Mouse (Mus musculus): ENCODE data around the gene Mprip. TPM values are rescaled to one million over a fixed set of nuclear protein-coding genes. Genes with fewer than 3 reads are reported as not detected.
"Not testable (repeated sequence)": the region's sequence is repeated elsewhere in the genome, so short reads cannot be mapped to it uniquely, and the experiment has no call there.

Mprip gene
- 14.4 and 17.3 TPM in 2 replicates for polyA plus RNA-seq (2015; fragmentation: Nextera tagmentation; extraction: Ambion mirVana)

DNA sequence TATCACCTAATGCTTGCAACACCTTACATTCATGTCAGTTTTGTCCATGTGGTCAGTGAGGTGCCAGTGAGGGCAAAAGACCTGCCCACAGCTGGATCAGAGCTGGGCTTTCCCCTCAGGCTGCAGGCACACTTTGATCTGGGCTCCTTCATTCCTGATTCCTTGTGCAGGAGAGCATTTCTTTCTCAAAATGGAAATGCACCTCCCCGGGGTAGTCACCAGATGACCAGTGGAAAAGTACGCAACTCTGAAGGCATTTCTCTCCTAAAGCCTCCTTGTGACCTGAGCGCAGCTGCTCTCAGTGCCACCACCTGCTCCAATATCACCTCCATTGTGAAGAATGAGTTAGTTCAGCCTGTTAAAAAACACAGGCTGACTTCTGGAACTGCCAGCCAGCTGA lies at the start of gene Mprip:
Mprip (plus strand) TSS at position 301 of the 400 bp plus-strand sequence.
- Histone ChIP-seq H3K27ac (replicated peaks) (peak within 1 kb of the TSS; percentile 92), H3K4me1 (replicated peaks) (peaks cover 51% of the 10 kb centered on the region), H3K4me2 (peak within 1 kb of the TSS; percentile 91), H3K27me3 (peaks cover 20% of the 10 kb centered on the region), H3K9me3 (replicated peaks) (no peaks in the 10 kb centered on the region), H3K4me3 (replicated peaks) (peak within 1 kb of the TSS; percentile 74), H3K9ac (peak within 1 kb of the TSS; percentile 76), H3K36me3 (replicated peaks) (no peaks in the 10 kb centered on the region)
- 82% methylated on average over 3 of the region's 3 CpGs for WGBS (ENCODE audit: insufficient replicate concordance)
- ATAC-seq (ENCODE audit: insufficient read depth) = no peak

- no peaks in the 10 kb centered on the region for H3K36me3 ChIP-seq (replicated peaks)
- H3K9me3 ChIP-seq (replicated peaks) = no peaks in the 10 kb centered on the region
- no peak overlapping the region for H3K9ac ChIP-seq
- H3K27ac ChIP-seq (replicated peaks) = no peak overlapping the region
- H3K4me3 ChIP-seq (replicated peaks) = no peak overlapping the region
- no peak overlapping the region for H3K4me2 ChIP-seq
- H3K4me1 ChIP-seq (replicated peaks) = no peaks in the 10 kb centered on the region
- WGBS (ENCODE audit: insufficient replicate concordance) = 53% methylated on average over 5 of the region's 5 CpGs
- no peak for ATAC-seq (ENCODE audit: insufficient read depth)
- H3K27me3 ChIP-seq = peaks cover 7% of the 10 kb centered on the region; the same call in 1 of the 2 replicates
These were observed 49.5 kb upstream of the Mprip start for GRCm38 (mm10) chr11:59611646-59612045.

- 52% methylated on average over 4 of the region's 4 CpGs for WGBS (ENCODE audit: insufficient replicate concordance)
- no peak overlapping the region for H3K4me3 ChIP-seq (replicated peaks)
- H3K9ac ChIP-seq = no peak overlapping the region
- peaks cover 7% of the 10 kb centered on the region; the same call in 1 of the 2 replicates for H3K27me3 ChIP-seq
- H3K9me3 ChIP-seq (replicated peaks) = no peaks in the 10 kb centered on the region
- H3K36me3 ChIP-seq (replicated peaks) = no peaks in the 10 kb centered on the region
- H3K4me2 ChIP-seq = no peak overlapping the region
- no peak overlapping the region for H3K27ac ChIP-seq (replicated peaks)
- no peak for ATAC-seq (ENCODE audit: insufficient read depth)
- H3K4me1 ChIP-seq (replicated peaks) = no peaks in the 10 kb centered on the region
These were observed 47.0 kb upstream of the Mprip start for GRCm38 (mm10) chr11:59614120-59614519.

- not testable (repeated sequence) for H3K27me3 ChIP-seq; H3K36me3 ChIP-seq (replicated peaks); H3K9me3 ChIP-seq (replicated peaks); H3K4me3 ChIP-seq (replicated peaks); H3K27ac ChIP-seq (replicated peaks); H3K4me2 ChIP-seq; H3K9ac ChIP-seq; H3K4me1 ChIP-seq (replicated peaks); ATAC-seq (ENCODE audit: insufficient read depth)
- WGBS (ENCODE audit: insufficient replicate concordance) = 60% methylated on average over 2 of the region's 2 CpGs
These were observed 44.1 kb upstream of the Mprip start for GRCm38 (mm10) chr11:59616986-59617385.

- Histone ChIP-seq H3K4me2 (no peak overlapping the region), H3K27me3 (no peaks in the 10 kb centered on the region), H3K27ac (replicated peaks) (no peak overlapping the region), H3K9ac (no peak overlapping the region), H3K4me1 (replicated peaks) (no peaks in the 10 kb centered on the region), H3K9me3 (replicated peaks) (no peaks in the 10 kb centered on the region), H3K36me3 (replicated peaks) (no peaks in the 10 kb centered on the region), H3K4me3 (replicated peaks) (no peak overlapping the region)
- 42% methylated on average over 3 of the region's 3 CpGs for WGBS (ENCODE audit: insufficient replicate concordance)
- no peak for ATAC-seq (ENCODE audit: insufficient read depth)
These were observed 38.9 kb upstream of the Mprip start for GRCm38 (mm10) chr11:59622214-59622613.

- no peaks in the 10 kb centered on the region for H3K36me3 ChIP-seq (replicated peaks)
- WGBS (ENCODE audit: insufficient replicate concordance) = 18% methylated on average over 6 of the region's 6 CpGs
- no peak overlapping the region for H3K4me2 ChIP-seq
- H3K4me3 ChIP-seq (replicated peaks) = no peak overlapping the region
- no peak for ATAC-seq (ENCODE audit: insufficient read depth)
- H3K4me1 ChIP-seq (replicated peaks) = no peaks in the 10 kb centered on the region
- H3K27ac ChIP-seq (replicated peaks) = no peak overlapping the region
- no peaks in the 10 kb centered on the region for H3K9me3 ChIP-seq (replicated peaks)
- no peaks in the 10 kb centered on the region for H3K27me3 ChIP-seq
- no peak overlapping the region for H3K9ac ChIP-seq
These were observed 37.0 kb upstream of the Mprip start for GRCm38 (mm10) chr11:59624017-59624630.

DNA sequence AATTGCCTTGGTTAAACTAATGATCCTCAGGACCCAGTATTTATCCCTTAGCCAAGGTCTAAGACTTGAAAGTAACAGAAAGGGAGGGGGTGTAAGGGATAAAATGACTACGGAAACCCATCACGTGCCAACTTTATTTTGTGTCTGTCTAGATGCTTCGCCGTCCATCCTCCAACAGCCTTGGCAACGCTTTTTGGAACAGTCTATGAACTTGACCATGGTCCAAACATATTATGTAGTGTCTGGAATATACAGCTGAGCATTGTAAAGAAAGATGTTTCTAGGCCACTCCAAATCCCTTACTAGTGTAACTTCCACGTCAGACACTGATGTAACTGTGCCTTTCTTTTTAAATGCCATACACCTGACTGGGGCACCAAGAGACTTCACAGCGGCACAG lies 34.9 kb upstream of the Mprip start:
- H3K4me1 ChIP-seq (replicated peaks) = no peaks in the 10 kb centered on the region
- H3K4me3 ChIP-seq (replicated peaks) = no peak overlapping the region
- 79% methylated on average over 7 of the region's 7 CpGs for WGBS (ENCODE audit: insufficient replicate concordance)
- 0 out of 2 replicates have a peak, but pooled peaks cover under 1% of the 10 kb centered on the region for H3K27me3 ChIP-seq
- no peaks in the 10 kb centered on the region for H3K9me3 ChIP-seq (replicated peaks)
- H3K36me3 ChIP-seq (replicated peaks) = no peaks in the 10 kb centered on the region
- no peak overlapping the region for H3K4me2 ChIP-seq
- no peak overlapping the region for H3K9ac ChIP-seq
- no peak for ATAC-seq (ENCODE audit: insufficient read depth)
- no peak overlapping the region for H3K27ac ChIP-seq (replicated peaks)

DNA sequence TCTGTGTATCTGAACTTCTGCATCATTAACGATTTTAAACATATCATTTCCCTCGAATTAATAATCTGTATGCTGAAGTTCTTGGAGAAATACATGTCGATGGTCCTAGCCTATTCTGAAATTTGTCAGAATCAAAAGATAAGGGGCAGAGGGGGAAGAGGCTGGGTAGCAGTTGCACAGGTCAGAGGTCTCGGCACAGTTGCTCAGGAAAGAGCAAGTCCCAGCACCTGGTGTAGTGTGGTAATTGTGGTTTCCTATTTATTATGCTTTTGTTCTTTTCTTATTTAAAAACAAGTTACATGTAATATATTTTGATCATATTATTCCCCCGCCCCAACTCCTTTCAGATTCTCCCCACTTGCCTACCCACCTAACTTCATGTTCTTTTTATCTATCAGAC lies 32.9 kb upstream of the Mprip start:
- Histone ChIP-seq H3K4me2 (no peak overlapping the region), H3K27me3 (0 out of 2 replicates have a peak, but pooled peaks cover 4% of the 10 kb centered on the region), H3K9me3 (replicated peaks) (no peaks in the 10 kb centered on the region), H3K4me3 (replicated peaks) (no peak overlapping the region), H3K36me3 (replicated peaks) (no peaks in the 10 kb centered on the region), H3K9ac (no peak overlapping the region), H3K27ac (replicated peaks) (no peak overlapping the region), H3K4me1 (replicated peaks) (peaks cover 2% of the 10 kb centered on the region)
- no peak for ATAC-seq (ENCODE audit: insufficient read depth)
- 41% methylated on average over 5 of the region's 5 CpGs for WGBS (ENCODE audit: insufficient replicate concordance)

DNA sequence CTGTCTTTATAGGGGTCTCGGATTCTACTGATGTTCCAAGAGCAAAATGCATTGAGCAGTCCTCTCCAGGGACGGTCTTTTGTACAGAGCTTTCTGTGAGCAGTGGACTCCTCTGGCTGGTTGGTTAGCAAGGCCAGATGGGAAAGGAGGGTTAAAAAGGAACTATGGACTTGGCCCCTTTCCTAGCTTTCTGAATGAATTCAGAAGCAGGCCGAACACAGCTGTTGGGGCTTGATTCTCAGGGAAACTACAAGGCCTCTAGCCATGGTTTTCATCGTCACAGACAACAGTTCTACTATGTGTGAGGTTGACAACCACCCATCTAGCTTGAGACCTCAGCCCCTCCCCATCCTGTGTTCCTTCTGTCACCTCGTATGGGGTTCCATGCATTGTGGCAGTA lies 31.2 kb upstream of the Mprip start:
- WGBS (ENCODE audit: insufficient replicate concordance) = 50% methylated on average over 5 of the region's 5 CpGs
- no peak overlapping the region for H3K27ac ChIP-seq (replicated peaks)
- no peak for ATAC-seq (ENCODE audit: insufficient read depth)

GRCm38 (mm10) chr11:59631980-59632379 lies 29.1 kb upstream of the Mprip start:
- no peak overlapping the region for H3K4me2 ChIP-seq
- no peak for ATAC-seq (ENCODE audit: insufficient read depth)
- 60% methylated on average over 4 of the region's 4 CpGs for WGBS (ENCODE audit: insufficient replicate concordance)
- H3K27ac ChIP-seq (replicated peaks) = no peak overlapping the region
- no peak overlapping the region for H3K4me3 ChIP-seq (replicated peaks)
- H3K36me3 ChIP-seq (replicated peaks) = no peaks in the 10 kb centered on the region
- peaks cover 5% of the 10 kb centered on the region for H3K4me1 ChIP-seq (replicated peaks)
- no peak overlapping the region for H3K9ac ChIP-seq
- H3K9me3 ChIP-seq (replicated peaks) = no peaks in the 10 kb centered on the region
- 0 out of 2 replicates have a peak, but pooled peaks cover 4% of the 10 kb centered on the region for H3K27me3 ChIP-seq

More for the DNA sequence above, 31.2 kb upstream of the Mprip start:
- H3K27me3 ChIP-seq = 0 out of 2 replicates have a peak, but pooled peaks cover 4% of the 10 kb centered on the region
- H3K36me3 ChIP-seq (replicated peaks) = no peaks in the 10 kb centered on the region
- peaks cover 3% of the 10 kb centered on the region for H3K4me1 ChIP-seq (replicated peaks)
- H3K9me3 ChIP-seq (replicated peaks) = no peaks in the 10 kb centered on the region
- H3K4me3 ChIP-seq (replicated peaks) = no peak overlapping the region
- no peak overlapping the region for H3K9ac ChIP-seq
- no peak overlapping the region for H3K4me2 ChIP-seq

GRCm38 (mm10) chr11:59633037-59633436 lies 28.1 kb upstream of the Mprip start:
- Histone ChIP-seq H3K9ac (no peak overlapping the region), H3K27me3 (0 out of 2 replicates have a peak, but pooled peaks cover 4% of the 10 kb centered on the region), H3K36me3 (replicated peaks) (no peaks in the 10 kb centered on the region), H3K4me2 (no peak overlapping the region), H3K9me3 (replicated peaks) (no peaks in the 10 kb centered on the region), H3K27ac (replicated peaks) (no peak overlapping the region), H3K4me1 (replicated peaks) (peaks cover 6% of the 10 kb centered on the region), H3K4me3 (replicated peaks) (no peak overlapping the region)
- ATAC-seq (ENCODE audit: insufficient read depth) = no peak
- WGBS (ENCODE audit: insufficient replicate concordance) = 18% methylated on average over 5 of the region's 5 CpGs
